Mouse (Mus musculus): ENCODE measurements at regions not wholly inside any gene's neighbourhood (a gene's known extent, or its start where the extent isn't known, plus 50 kb on each side); places are given as distances from the start of the nearest gene placed in this dataset.
A peak's percentile ranks its signal among the peaks of the same experiment; 100 is the strongest.

- DNase-seq (ENCODE audit: low spot score in 2 of 2) = peak in 1 of 2 experiments; percentile 28
Measured at GRCm38 (mm10) chr1:35428126-35428840, 578.5 kb downstream of the Plekhb2 start.

DNA sequence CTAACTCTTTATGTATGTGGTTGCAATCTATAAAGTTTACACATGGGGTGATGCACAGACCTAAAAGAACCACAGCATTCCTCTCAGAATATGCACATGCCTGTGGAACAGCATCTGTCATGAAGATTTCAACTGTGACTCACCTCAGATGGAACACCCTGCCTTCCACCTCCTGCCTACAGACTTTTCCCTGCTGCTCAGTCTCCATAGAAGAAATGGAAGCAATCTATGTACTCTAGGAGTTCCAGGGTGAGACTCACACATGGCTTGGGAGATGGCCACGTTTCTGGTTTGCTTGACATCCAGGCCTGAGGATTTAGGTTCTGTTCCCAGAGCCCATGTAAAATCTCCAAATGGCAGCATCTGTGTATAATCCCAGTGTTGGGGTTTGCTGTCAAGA is 579.7 kb downstream of the Plekhb2 start:
- DNase-seq (ENCODE audit: low spot score in 2 of 2) = peak; percentile 31 to 37

DNA sequence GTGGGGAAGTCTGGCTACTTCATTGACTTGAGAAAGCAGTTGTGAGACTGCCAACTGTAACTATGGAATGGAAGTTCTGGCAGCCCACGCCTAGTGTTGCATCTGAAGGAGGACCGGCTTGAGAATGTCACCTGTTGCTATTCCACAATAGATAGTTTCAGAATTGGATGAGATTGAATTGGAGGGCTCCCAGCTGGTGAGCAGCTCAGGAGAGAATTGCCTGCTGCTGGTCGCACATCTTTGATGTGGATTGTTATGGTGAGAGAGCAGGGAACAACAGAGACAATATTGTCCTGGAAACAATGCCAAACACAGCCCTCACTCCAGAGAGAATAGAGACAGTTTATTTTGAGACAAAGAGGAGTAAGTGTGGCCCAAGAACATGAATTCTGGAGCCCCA is 585.9 kb downstream of the Plekhb2 start:
- DNase-seq (ENCODE audit: low spot score in 2 of 2) = peak in 1 of 2 experiments; percentile 20

DNA sequence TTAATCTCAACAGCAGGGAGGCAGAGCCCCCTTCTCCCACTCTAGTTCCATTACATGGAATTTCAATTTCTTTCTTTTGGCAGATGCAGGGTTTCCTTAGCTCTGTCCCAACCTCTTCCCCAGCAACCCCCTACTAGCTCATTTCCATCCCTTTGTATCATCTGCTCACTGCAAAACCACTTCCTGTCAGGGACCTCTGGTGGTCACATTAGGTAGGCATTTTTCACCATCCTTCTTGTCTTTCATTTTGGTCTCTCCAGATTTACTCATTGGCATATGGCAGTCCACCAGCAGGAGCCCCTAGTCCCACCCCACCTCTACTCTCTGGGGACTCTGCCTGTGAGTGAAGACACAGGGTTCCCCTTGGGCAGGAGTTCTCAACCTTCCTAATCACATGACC is 597.6 kb downstream of the Plekhb2 start:
- DNase-seq (ENCODE audit: low spot score in 2 of 2) = no peak

GRCm38 (mm10) chr1:35452441-35453107 is 602.8 kb downstream of the Plekhb2 start:
- DNase-seq (ENCODE audit: low spot score in 2 of 2) = no peak

GRCm38 (mm10) chr1:35457591-35457990 is 607.8 kb downstream of the Plekhb2 start:
- no peak for DNase-seq (ENCODE audit: low spot score in 2 of 2)

- DNase-seq (ENCODE audit: low spot score in 2 of 2) = peak; percentile 6 to 44
Measured at GRCm38 (mm10) chr1:35465081-35465480, 603.1 kb upstream of the Hs6st1 start.

DNA sequence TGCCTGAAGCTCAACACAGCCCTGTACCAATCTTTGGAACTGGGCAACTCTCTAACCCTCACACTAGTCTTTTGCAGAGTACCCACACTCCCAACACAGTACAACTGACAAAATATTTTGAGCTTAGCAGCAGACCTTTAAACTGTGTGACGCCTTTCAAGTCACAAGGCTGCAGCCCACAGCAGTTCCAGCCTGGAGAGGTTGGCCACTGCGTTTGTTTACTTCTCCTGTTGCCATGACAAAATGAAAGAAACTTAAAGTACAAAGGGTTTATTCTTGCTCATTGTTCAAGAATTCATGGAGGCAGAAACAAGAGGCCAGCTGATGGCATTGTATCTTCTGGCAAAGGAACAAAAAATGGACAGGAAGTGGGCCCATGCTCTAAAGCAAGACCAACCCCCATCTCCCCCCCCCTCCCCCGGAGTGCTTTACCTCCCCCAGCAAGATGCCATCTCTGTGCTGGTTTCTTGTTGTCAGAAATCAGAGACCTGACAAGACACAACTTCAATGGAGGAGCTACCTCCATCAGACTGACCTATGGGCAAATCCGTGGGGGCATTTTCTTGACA is 598.9 kb upstream of the Hs6st1 start:
- no peak for DNase-seq (ENCODE audit: low spot score in 2 of 2)

- no peak for DNase-seq (ENCODE audit: low spot score in 2 of 2)
Measured at GRCm38 (mm10) chr1:35478262-35478661, 589.9 kb upstream of the Hs6st1 start.

GRCm38 (mm10) chr1:35495963-35496362 is 572.2 kb upstream of the Hs6st1 start:
- peak in 1 of 2 experiments; percentile 4 for DNase-seq (ENCODE audit: low spot score in 2 of 2)

- no peak for DNase-seq (ENCODE audit: low spot score in 2 of 2)
Measured at GRCm38 (mm10) chr1:35522951-35523350, 545.2 kb upstream of the Hs6st1 start.

GRCm38 (mm10) chr1:35523790-35524362 is 544.3 kb upstream of the Hs6st1 start:
- peak; percentile 22 to 29 for DNase-seq (ENCODE audit: low spot score in 2 of 2)

DNA sequence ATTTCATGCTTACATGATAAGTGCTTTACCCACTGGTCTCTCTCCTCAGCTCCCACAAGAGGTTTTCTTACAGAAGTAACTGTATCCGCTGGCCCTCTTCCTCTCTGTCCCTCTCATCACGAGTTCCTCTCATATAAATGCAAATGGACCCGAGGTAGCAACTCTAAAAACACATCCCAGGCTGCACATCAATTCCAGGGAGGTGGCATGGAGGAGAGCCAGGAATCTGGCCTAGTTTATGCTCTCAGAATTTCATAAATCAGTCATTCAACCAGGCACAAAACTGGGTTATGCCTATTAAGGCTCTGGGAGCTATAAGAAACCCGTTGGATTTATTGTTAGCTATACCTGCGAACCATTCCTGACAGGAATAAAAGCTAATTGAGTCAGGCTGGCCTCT is 543.4 kb upstream of the Hs6st1 start:
- peak; percentile 31 to 66 for DNase-seq (ENCODE audit: low spot score in 2 of 2)

DNA sequence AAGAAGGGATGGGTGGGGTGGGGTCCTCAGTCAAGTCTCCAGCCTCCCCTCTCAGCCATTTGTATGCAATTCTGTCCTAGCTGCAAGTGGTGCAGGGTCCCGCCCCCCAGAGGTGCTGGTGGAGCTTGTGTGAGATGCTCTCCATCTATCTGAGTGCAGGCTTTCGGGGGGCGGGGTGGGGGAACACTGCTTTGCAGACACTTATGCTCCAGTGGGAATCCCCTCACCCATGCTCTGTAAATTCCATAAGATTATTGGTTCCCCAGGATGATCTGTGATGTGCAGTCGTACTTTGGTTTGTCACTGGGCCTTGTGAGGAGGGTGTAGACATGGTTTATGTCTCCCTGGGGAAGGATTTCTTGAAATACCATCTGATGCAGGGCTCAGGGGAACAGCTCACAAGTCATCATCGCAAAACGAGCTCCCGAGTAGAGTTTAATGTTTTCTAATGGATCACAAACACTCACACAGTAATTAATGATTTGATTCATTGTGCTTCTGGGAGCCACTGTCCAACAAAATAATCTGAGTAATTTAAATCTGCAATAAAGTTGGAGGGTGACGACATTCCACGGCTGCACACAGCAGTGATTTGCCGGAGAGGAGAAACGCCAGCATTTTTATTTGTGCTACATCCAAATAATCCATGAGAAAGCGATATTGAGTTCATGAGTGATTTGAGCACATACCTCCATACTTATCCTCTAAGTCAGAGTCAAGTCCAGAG is 540.3 kb upstream of the Hs6st1 start:
- DNase-seq (ENCODE audit: low spot score in 2 of 2) = no peak

DNA sequence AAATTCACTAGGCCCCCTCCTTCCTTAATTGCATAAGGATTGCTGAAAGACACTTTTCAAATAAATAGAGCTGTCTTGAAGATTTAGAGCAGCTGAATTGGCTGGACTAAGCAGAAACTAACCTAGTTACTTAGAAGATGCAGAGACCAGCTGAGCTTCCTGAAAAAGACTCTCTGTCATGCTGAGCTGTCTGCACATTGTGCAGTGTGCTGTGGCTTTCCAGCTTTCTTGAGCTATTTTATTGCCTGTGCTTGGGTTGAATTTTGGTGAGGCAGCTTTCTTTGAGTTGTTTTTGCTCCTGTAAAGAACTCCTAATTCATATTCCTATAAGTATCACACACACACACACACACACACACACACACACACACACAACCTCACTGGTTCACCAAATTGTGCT is 532.7 kb upstream of the Hs6st1 start:
- DNase-seq (ENCODE audit: low spot score in 2 of 2) = peak in 1 of 2 experiments; percentile 45

GRCm38 (mm10) chr1:35536276-35536675 is 531.9 kb upstream of the Hs6st1 start:
- DNase-seq (ENCODE audit: low spot score in 2 of 2) = no peak

DNA sequence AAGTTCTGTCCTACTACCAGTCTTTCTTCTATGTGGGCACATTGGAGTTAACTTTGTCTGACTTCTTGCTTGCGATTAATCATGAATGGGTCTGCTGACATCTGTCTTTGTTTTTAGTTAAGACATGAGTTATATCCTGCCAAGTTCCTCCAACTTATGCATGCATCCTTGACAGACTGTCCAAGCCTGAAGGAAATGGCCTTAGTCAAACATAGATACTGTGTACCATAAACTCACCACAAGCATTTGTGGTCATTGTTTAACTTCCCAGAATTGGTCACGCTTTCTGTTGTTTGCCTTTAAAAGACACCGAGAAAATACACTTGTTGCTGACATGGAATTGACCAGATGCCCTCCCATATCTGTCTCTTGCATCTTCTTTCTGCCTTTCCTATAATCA is 519.4 kb upstream of the Hs6st1 start:
- DNase-seq (ENCODE audit: low spot score in 2 of 2) = no peak

GRCm38 (mm10) chr1:35551503-35551902 is 516.7 kb upstream of the Hs6st1 start:
- peak in 1 of 2 experiments; percentile 6 for DNase-seq (ENCODE audit: low spot score in 2 of 2)

- peak in 1 of 2 experiments; percentile 6 for DNase-seq (ENCODE audit: low spot score in 2 of 2)
Measured at GRCm38 (mm10) chr1:35562786-35563185, 505.4 kb upstream of the Hs6st1 start.

- DNase-seq (ENCODE audit: low spot score in 2 of 2) = peak; percentile 18 to 59
Measured at GRCm38 (mm10) chr1:35575203-35575602, 493.0 kb upstream of the Hs6st1 start.

GRCm38 (mm10) chr1:35579392-35579791 is 488.8 kb upstream of the Hs6st1 start:
- no peak for DNase-seq (ENCODE audit: low spot score in 2 of 2)

DNA sequence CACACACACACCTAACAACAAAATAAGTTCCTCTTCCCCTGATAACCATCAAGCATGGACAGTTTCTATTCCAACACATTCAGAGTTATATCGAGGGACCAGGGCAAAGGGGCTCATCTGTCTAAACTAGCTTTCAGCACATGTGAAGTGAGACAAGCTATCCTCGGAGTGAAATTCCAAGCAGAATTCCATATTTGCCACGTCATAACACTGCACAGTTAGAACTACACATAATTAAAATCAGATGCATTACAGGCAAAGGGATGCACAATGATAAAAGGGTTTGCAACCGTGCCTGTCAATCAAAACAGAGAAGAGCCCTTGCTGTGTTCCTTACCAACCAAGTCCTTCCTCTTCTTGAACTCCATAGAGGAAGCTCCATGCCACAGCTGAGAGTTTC is 488.2 kb upstream of the Hs6st1 start:
- DNase-seq (ENCODE audit: low spot score in 2 of 2) = no peak
